Mouse (Mus musculus): ENCODE measurements at regions not wholly inside any gene's neighbourhood (a gene's known extent, or its start where the extent isn't known, plus 50 kb on each side); places are given as distances from the start of the nearest gene placed in this dataset.

GRCm38 (mm10) chr8:89563544-89563943 lies 519.6 kb upstream of the Sall1 start:
- Histone ChIP-seq H3K27ac (replicated peaks; ENCODE audit: low read depth, low read length) (no peak overlapping the region), H3K9ac (ENCODE audit: low read length) (no peak overlapping the region), H3K36me3 (ENCODE audit: control insufficient read depth, insufficient read depth, low read length) (no peaks in the 10 kb centered on the region), H3K4me1 (ENCODE audit: control insufficient read depth, insufficient read depth, low read length) (peaks cover 6% of the 10 kb centered on the region; the same call in 1 of the 2 replicates), H3K27me3 (ENCODE audit: control insufficient read depth, insufficient read depth, low read length) (no peaks in the 10 kb centered on the region), H3K4me3 (ENCODE audit: low read depth, low read length) (no peak overlapping the region), H3K4me2 (ENCODE audit: low read depth, severe bottlenecking) (no peak overlapping the region), H3K9me3 (ENCODE audit: control insufficient read depth, low read length) (no peaks in the 10 kb centered on the region)
- ATAC-seq (ENCODE audit: insufficient number of reproducible peaks, low FRiP score, low TSS enrichment, low read depth) (no peak), DNase-seq (ENCODE audit: low spot score) (no peak)
- WGBS = 44% methylated on average over 2 of the region's 2 CpGs

GRCm38 (mm10) chr8:89562597-89562996 lies 518.6 kb upstream of the Sall1 start:
- Histone ChIP-seq H3K9ac (ENCODE audit: low read length) (no peak overlapping the region), H3K4me3 (ENCODE audit: low read depth, low read length) (no peak overlapping the region), H3K9me3 (ENCODE audit: control insufficient read depth, low read length) (no peaks in the 10 kb centered on the region), H3K36me3 (ENCODE audit: control insufficient read depth, insufficient read depth, low read length) (no peaks in the 10 kb centered on the region), H3K27me3 (ENCODE audit: control insufficient read depth, insufficient read depth, low read length) (no peaks in the 10 kb centered on the region), H3K27ac (replicated peaks; ENCODE audit: low read depth, low read length) (no peak overlapping the region), H3K4me2 (ENCODE audit: low read depth, severe bottlenecking) (no peak overlapping the region), H3K4me1 (ENCODE audit: control insufficient read depth, insufficient read depth, low read length) (peaks cover 5% of the 10 kb centered on the region; the same call in 1 of the 2 replicates)
- DNase-seq (ENCODE audit: low spot score) = no peak
- WGBS = 70% methylated on average over 8 of the region's 8 CpGs
- no peak for ATAC-seq (ENCODE audit: insufficient number of reproducible peaks, low FRiP score, low TSS enrichment, low read depth)

GRCm38 (mm10) chr8:89541231-89541630 lies 497.3 kb upstream of the Sall1 start:
- no peaks in the 10 kb centered on the region for H3K9me3 ChIP-seq (ENCODE audit: control insufficient read depth, low read length)
- H3K4me1 ChIP-seq (ENCODE audit: control insufficient read depth, insufficient read depth, low read length) = peaks cover 13% of the 10 kb centered on the region
- no peak overlapping the region for H3K4me2 ChIP-seq (ENCODE audit: low read depth, severe bottlenecking)
- DNase-seq (ENCODE audit: low spot score) (peak; percentile 79), ATAC-seq (ENCODE audit: insufficient number of reproducible peaks, low FRiP score, low TSS enrichment, low read depth) (no peak)
- peak overlapping the region; percentile 11 for H3K27ac ChIP-seq (replicated peaks; ENCODE audit: low read depth, low read length)
- no peaks in the 10 kb centered on the region for H3K36me3 ChIP-seq (ENCODE audit: control insufficient read depth, insufficient read depth, low read length)
- no peak overlapping the region for H3K9ac ChIP-seq (ENCODE audit: low read length)
- 1% methylated on average over 3 of the region's 3 CpGs for WGBS
- no peak overlapping the region for H3K4me3 ChIP-seq (ENCODE audit: low read depth, low read length)
- H3K27me3 ChIP-seq (ENCODE audit: control insufficient read depth, insufficient read depth, low read length) = no peaks in the 10 kb centered on the region

GRCm38 (mm10) chr8:89534605-89535004 lies 490.6 kb upstream of the Sall1 start:
- no peaks in the 10 kb centered on the region for H3K36me3 ChIP-seq (ENCODE audit: control insufficient read depth, insufficient read depth, low read length)
- 21% methylated on average over 10 of the region's 10 CpGs for WGBS
- DNase-seq (ENCODE audit: low spot score) (no peak), ATAC-seq (ENCODE audit: insufficient number of reproducible peaks, low FRiP score, low TSS enrichment, low read depth) (no peak)
- H3K4me1 ChIP-seq (ENCODE audit: control insufficient read depth, insufficient read depth, low read length) = peaks cover 18% of the 10 kb centered on the region
- H3K9ac ChIP-seq (ENCODE audit: low read length) = no peak overlapping the region
- H3K4me2 ChIP-seq (ENCODE audit: low read depth, severe bottlenecking) = no peak overlapping the region
- H3K27me3 ChIP-seq (ENCODE audit: control insufficient read depth, insufficient read depth, low read length) = no peaks in the 10 kb centered on the region; the same call in 1 of the 2 replicates
- no peak overlapping the region for H3K27ac ChIP-seq (replicated peaks; ENCODE audit: low read depth, low read length)
- no peaks in the 10 kb centered on the region for H3K9me3 ChIP-seq (ENCODE audit: control insufficient read depth, low read length)
- H3K4me3 ChIP-seq (ENCODE audit: low read depth, low read length) = no peak overlapping the region

- H3K27ac ChIP-seq (replicated peaks; ENCODE audit: low read depth, low read length) = no peak overlapping the region
- H3K36me3 ChIP-seq (ENCODE audit: control insufficient read depth, insufficient read depth, low read length) = no peaks in the 10 kb centered on the region
- H3K9me3 ChIP-seq (ENCODE audit: control insufficient read depth, low read length) = no peaks in the 10 kb centered on the region
These were observed 481.1 kb upstream of the Sall1 start for GRCm38 (mm10) chr8:89525041-89525440.

GRCm38 (mm10) chr8:89523336-89523735 lies 479.4 kb upstream of the Sall1 start:
- peaks cover 11% of the 10 kb centered on the region for H3K4me1 ChIP-seq (ENCODE audit: control insufficient read depth, insufficient read depth, low read length)
- ATAC-seq (ENCODE audit: insufficient number of reproducible peaks, low FRiP score, low TSS enrichment, low read depth) (no peak), DNase-seq (ENCODE audit: low spot score) (no peak)
- no peak overlapping the region for H3K9ac ChIP-seq (ENCODE audit: low read length)
- H3K9me3 ChIP-seq (ENCODE audit: control insufficient read depth, low read length) = no peaks in the 10 kb centered on the region
- no peaks in the 10 kb centered on the region; the same call in 1 of the 2 replicates for H3K27me3 ChIP-seq (ENCODE audit: control insufficient read depth, insufficient read depth, low read length)
- no peaks in the 10 kb centered on the region for H3K36me3 ChIP-seq (ENCODE audit: control insufficient read depth, insufficient read depth, low read length)
- H3K4me3 ChIP-seq (ENCODE audit: low read depth, low read length) = no peak overlapping the region
- H3K27ac ChIP-seq (replicated peaks; ENCODE audit: low read depth, low read length) = no peak overlapping the region
- 23% methylated on average over 3 of the region's 3 CpGs for WGBS
- no peak overlapping the region for H3K4me2 ChIP-seq (ENCODE audit: low read depth, severe bottlenecking)

More at GRCm38 (mm10) chr8:89525041-89525440, 481.1 kb upstream of the Sall1 start:
- H3K4me2 ChIP-seq (ENCODE audit: low read depth, severe bottlenecking) = no peak overlapping the region
- no peak overlapping the region for H3K4me3 ChIP-seq (ENCODE audit: low read depth, low read length)
- peaks cover 11% of the 10 kb centered on the region for H3K4me1 ChIP-seq (ENCODE audit: control insufficient read depth, insufficient read depth, low read length)
- ATAC-seq (ENCODE audit: insufficient number of reproducible peaks, low FRiP score, low TSS enrichment, low read depth) (no peak), DNase-seq (ENCODE audit: low spot score) (no peak)
- 88% methylated on average over 6 of the region's 6 CpGs for whole genome bisulfite sequencing
- H3K9ac ChIP-seq (ENCODE audit: low read length) = no peak overlapping the region
- no peaks in the 10 kb centered on the region; the same call in 1 of the 2 replicates for H3K27me3 ChIP-seq (ENCODE audit: control insufficient read depth, insufficient read depth, low read length)

- Histone ChIP-seq H3K4me2 (ENCODE audit: low read depth, severe bottlenecking) (no peak overlapping the region), H3K9ac (ENCODE audit: low read length) (no peak overlapping the region), H3K36me3 (ENCODE audit: control insufficient read depth, insufficient read depth, low read length) (no peaks in the 10 kb centered on the region), H3K27me3 (ENCODE audit: control insufficient read depth, insufficient read depth, low read length) (no peaks in the 10 kb centered on the region), H3K9me3 (ENCODE audit: control insufficient read depth, low read length) (no peaks in the 10 kb centered on the region), H3K4me3 (ENCODE audit: low read depth, low read length) (no peak overlapping the region), H3K27ac (replicated peaks; ENCODE audit: low read depth, low read length) (no peak overlapping the region), H3K4me1 (ENCODE audit: control insufficient read depth, insufficient read depth, low read length) (peaks cover 6% of the 10 kb centered on the region)
- ATAC-seq (ENCODE audit: insufficient number of reproducible peaks, low FRiP score, low TSS enrichment, low read depth) = no peak
- DNase-seq (ENCODE audit: low spot score) = no peak
- WGBS = 9% methylated on average over 2 of the region's 2 CpGs
These were observed 472.6 kb upstream of the Sall1 start for GRCm38 (mm10) chr8:89516602-89517001.

- Histone ChIP-seq H3K4me3 (ENCODE audit: low read depth, low read length) (no peak overlapping the region), H3K27ac (replicated peaks; ENCODE audit: low read depth, low read length) (no peak overlapping the region), H3K9me3 (ENCODE audit: control insufficient read depth, low read length) (no peaks in the 10 kb centered on the region), H3K4me1 (ENCODE audit: control insufficient read depth, insufficient read depth, low read length) (peaks cover 6% of the 10 kb centered on the region), H3K9ac (ENCODE audit: low read length) (no peak overlapping the region), H3K36me3 (ENCODE audit: control insufficient read depth, insufficient read depth, low read length) (no peaks in the 10 kb centered on the region), H3K27me3 (ENCODE audit: control insufficient read depth, insufficient read depth, low read length) (no peaks in the 10 kb centered on the region), H3K4me2 (ENCODE audit: low read depth, severe bottlenecking) (no peak overlapping the region)
- WGBS = 59% methylated on average over 3 of the region's 3 CpGs
- ATAC-seq (ENCODE audit: insufficient number of reproducible peaks, low FRiP score, low TSS enrichment, low read depth) (no peak), DNase-seq (ENCODE audit: low spot score) (no peak)
These were observed 470.3 kb upstream of the Sall1 start for GRCm38 (mm10) chr8:89514270-89514669.

GRCm38 (mm10) chr8:89507639-89508038 lies 463.7 kb upstream of the Sall1 start:
- Histone ChIP-seq H3K4me2 (ENCODE audit: low read depth, severe bottlenecking) (no peak overlapping the region), H3K4me1 (ENCODE audit: control insufficient read depth, insufficient read depth, low read length) (peaks cover 3% of the 10 kb centered on the region; the same call in 1 of the 2 replicates), H3K36me3 (ENCODE audit: control insufficient read depth, insufficient read depth, low read length) (no peaks in the 10 kb centered on the region), H3K9ac (ENCODE audit: low read length) (no peak overlapping the region), H3K9me3 (ENCODE audit: control insufficient read depth, low read length) (no peaks in the 10 kb centered on the region), H3K4me3 (ENCODE audit: low read depth, low read length) (no peak overlapping the region), H3K27ac (replicated peaks; ENCODE audit: low read depth, low read length) (no peak overlapping the region), H3K27me3 (ENCODE audit: control insufficient read depth, insufficient read depth, low read length) (no peaks in the 10 kb centered on the region)
- no peak for ATAC-seq (ENCODE audit: insufficient number of reproducible peaks, low FRiP score, low TSS enrichment, low read depth)
- DNase-seq (ENCODE audit: low spot score) = peak; percentile 58
- 43% methylated on average over 6 of the region's 6 CpGs for WGBS
